Mouse (Mus musculus): ENCODE data around the gene Ptpn18. TPM values are rescaled to one million over a fixed set of nuclear protein-coding genes. Genes with fewer than 3 reads are reported as not detected.

Gene Ptpn18
- polyA plus RNA-seq (2012; rRNA removed), result 587 and 1,136 TPM in 2 replicates

GRCm38 (mm10) chr1:34459284-34460060 is at the start of gene Ptpn18:
Gene Ptpn18 (plus strand): TSS chr1:34459762.
- peak within 1 kb of the TSS; percentile 94 for H3K4me3 ChIP-seq (ENCODE audit: extremely low read depth, insufficient read depth, insufficient read length)
- H3K36me3 ChIP-seq (ENCODE audit: control insufficient read depth, insufficient read depth, low read length), result no peaks in the 10 kb centered on the region
- peaks cover 12% of the 10 kb centered on the region for H3K4me1 ChIP-seq (ENCODE audit: control insufficient read depth, insufficient read depth, insufficient read length)
- DNase-seq (ENCODE audit: low read depth in 1 of 2, low spot score in 2 of 2), result peak; percentile 64 to 90
- H3K27me3 ChIP-seq (ENCODE audit: control insufficient read depth, insufficient read depth, low read length), result no peaks in the 10 kb centered on the region
- TF ChIP-seq CTCF (IDR thresholded peaks at IDR 0.05; ENCODE audit: extremely low read depth, insufficient read depth, insufficient read length, insufficient replicate concordance) (no peak), POLR2A (IDR thresholded peaks at IDR 0.05; ENCODE audit: low read depth, low read length) (no peak)
- H3K27ac ChIP-seq (ENCODE audit: insufficient read depth, low read length), result no peak within 1 kb of the TSS
- 2% methylated on average over 48 of the region's 48 CpGs for WGBS

DNA sequence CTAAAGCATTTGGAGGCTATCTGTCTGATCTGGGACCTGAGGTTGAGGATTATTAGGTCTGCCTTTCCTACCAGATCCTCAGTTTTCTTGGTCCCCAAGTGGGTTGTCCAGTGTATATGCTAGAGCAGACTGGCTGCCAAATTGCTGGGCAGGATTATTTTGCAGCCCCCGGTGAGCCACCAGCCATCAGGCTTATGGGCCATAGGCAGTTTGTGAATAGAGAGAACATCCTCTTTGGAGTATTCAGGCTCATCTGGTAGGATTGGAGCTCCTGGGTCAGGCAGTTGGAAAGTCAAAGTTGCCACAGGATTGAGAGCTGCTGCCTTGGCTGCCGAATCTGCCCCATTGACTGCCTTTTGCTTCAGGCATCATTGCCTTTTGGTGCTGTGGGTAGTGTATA is 31.1 kb upstream of the Ptpn18 start:
- Histone ChIP-seq H3K27me3 (ENCODE audit: control insufficient read depth, insufficient read depth, low read length) (no peaks in the 10 kb centered on the region), H3K4me3 (ENCODE audit: extremely low read depth, insufficient read depth, insufficient read length) (no peak overlapping the region), H3K36me3 (ENCODE audit: control insufficient read depth, insufficient read depth, low read length) (no peaks in the 10 kb centered on the region), H3K4me1 (ENCODE audit: control insufficient read depth, insufficient read depth, insufficient read length) (no peaks in the 10 kb centered on the region), H3K27ac (ENCODE audit: insufficient read depth, low read length) (no peak overlapping the region)
- WGBS, result 97% methylated on average over 2 of the region's 2 CpGs
- DNase-seq (ENCODE audit: low read depth in 1 of 2, low spot score in 2 of 2), result no peak
- no peak for TF ChIP-seq CTCF (IDR thresholded peaks at IDR 0.05; ENCODE audit: extremely low read depth, insufficient read depth, insufficient read length, insufficient replicate concordance)

DNA sequence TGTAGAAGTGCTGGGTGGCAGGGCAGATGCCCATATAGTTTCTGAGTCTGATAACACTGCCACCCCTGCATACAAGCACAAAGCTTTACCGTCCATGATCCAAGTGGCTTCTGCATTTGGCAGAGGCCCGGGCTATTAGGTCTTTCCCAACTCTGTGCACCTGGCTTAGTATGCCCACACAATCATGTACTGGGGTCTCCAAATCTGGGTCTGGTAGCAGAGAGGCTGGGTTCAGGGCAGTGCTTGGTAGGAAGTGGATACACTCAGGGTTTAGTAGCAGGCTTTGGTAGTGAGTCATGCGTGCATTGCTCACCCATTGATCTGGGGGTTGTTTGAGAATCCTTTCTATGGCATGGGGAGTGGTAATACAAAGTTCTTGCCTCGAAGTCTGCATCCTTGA is 30.3 kb upstream of the Ptpn18 start:
- Histone ChIP-seq H3K27ac (ENCODE audit: insufficient read depth, low read length) (no peak overlapping the region), H3K36me3 (ENCODE audit: control insufficient read depth, insufficient read depth, low read length) (no peaks in the 10 kb centered on the region), H3K4me3 (ENCODE audit: extremely low read depth, insufficient read depth, insufficient read length) (no peak overlapping the region), H3K27me3 (ENCODE audit: control insufficient read depth, insufficient read depth, low read length) (no peaks in the 10 kb centered on the region), H3K4me1 (ENCODE audit: control insufficient read depth, insufficient read depth, insufficient read length) (peaks cover 3% of the 10 kb centered on the region; the same call in 1 of the 2 replicates)
- WGBS, result 93% methylated on average over 4 of the region's 4 CpGs
- no peak for TF ChIP-seq POLR2A (IDR thresholded peaks at IDR 0.05; ENCODE audit: low read depth, low read length)
- no peak for TF ChIP-seq CTCF (IDR thresholded peaks at IDR 0.05; ENCODE audit: extremely low read depth, insufficient read depth, insufficient read length, insufficient replicate concordance)
- DNase-seq (ENCODE audit: low read depth in 1 of 2, low spot score in 2 of 2), result no peak

- no peak for DNase-seq (ENCODE audit: low read depth in 1 of 2, low spot score in 2 of 2)
Observed at GRCm38 (mm10) chr1:34430981-34431380, 28.6 kb upstream of the Ptpn18 start.

DNA sequence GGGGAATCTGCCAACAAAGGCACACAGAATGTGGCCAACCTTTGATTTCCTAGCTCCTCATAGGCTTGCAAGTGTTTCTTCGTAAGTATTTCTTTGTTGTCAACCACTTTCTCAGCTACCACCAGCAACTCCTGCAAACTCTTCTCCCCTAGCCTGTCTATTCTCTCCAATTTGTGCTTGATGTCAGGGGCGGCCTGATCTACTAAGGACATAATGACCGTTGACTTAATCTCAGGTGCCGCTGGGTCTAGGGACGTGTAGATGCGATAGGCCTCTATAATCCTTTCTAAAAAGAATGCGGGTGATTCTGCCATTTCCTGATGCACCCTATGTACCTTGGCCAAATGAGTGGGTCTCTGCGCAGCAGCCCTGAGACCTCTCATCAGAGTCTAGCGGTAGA is 28.1 kb upstream of the Ptpn18 start:
- peaks cover 3% of the 10 kb centered on the region; the same call in 1 of the 2 replicates for H3K4me1 ChIP-seq (ENCODE audit: control insufficient read depth, insufficient read depth, insufficient read length)

More at GRCm38 (mm10) chr1:34430981-34431380, 28.6 kb upstream of the Ptpn18 start:
- peaks cover 3% of the 10 kb centered on the region; the same call in 1 of the 2 replicates for H3K4me1 ChIP-seq (ENCODE audit: control insufficient read depth, insufficient read depth, insufficient read length)
- 97% methylated on average over 3 of the region's 3 CpGs for WGBS
- H3K27me3 ChIP-seq (ENCODE audit: control insufficient read depth, insufficient read depth, low read length), result no peaks in the 10 kb centered on the region
- H3K36me3 ChIP-seq (ENCODE audit: control insufficient read depth, insufficient read depth, low read length), result no peaks in the 10 kb centered on the region
- TF ChIP-seq CTCF (IDR thresholded peaks at IDR 0.05; ENCODE audit: extremely low read depth, insufficient read depth, insufficient read length, insufficient replicate concordance) (no peak), POLR2A (IDR thresholded peaks at IDR 0.05; ENCODE audit: low read depth, low read length) (no peak)
- H3K27ac ChIP-seq (ENCODE audit: insufficient read depth, low read length), result no peak overlapping the region
- H3K4me3 ChIP-seq (ENCODE audit: extremely low read depth, insufficient read depth, insufficient read length), result no peak overlapping the region

GRCm38 (mm10) chr1:34432411-34432775 is 27.2 kb upstream of the Ptpn18 start:
- no peak overlapping the region for H3K4me3 ChIP-seq (ENCODE audit: extremely low read depth, insufficient read depth, insufficient read length)
- H3K36me3 ChIP-seq (ENCODE audit: control insufficient read depth, insufficient read depth, low read length), result no peaks in the 10 kb centered on the region
- H3K27me3 ChIP-seq (ENCODE audit: control insufficient read depth, insufficient read depth, low read length), result no peaks in the 10 kb centered on the region
- peaks cover 3% of the 10 kb centered on the region; the same call in 1 of the 2 replicates for H3K4me1 ChIP-seq (ENCODE audit: control insufficient read depth, insufficient read depth, insufficient read length)
- no peak for TF ChIP-seq CTCF (IDR thresholded peaks at IDR 0.05; ENCODE audit: extremely low read depth, insufficient read depth, insufficient read length, insufficient replicate concordance)
- TF ChIP-seq POLR2A (IDR thresholded peaks at IDR 0.05; ENCODE audit: low read depth, low read length), result no peak
- H3K27ac ChIP-seq (ENCODE audit: insufficient read depth, low read length), result no peak overlapping the region
- DNase-seq (ENCODE audit: low read depth in 1 of 2, low spot score in 2 of 2), result no peak
- 76% methylated on average over 13 of the region's 13 CpGs for WGBS

More for the DNA sequence above, 28.1 kb upstream of the Ptpn18 start:
- Histone ChIP-seq H3K36me3 (ENCODE audit: control insufficient read depth, insufficient read depth, low read length) (no peaks in the 10 kb centered on the region), H3K27me3 (ENCODE audit: control insufficient read depth, insufficient read depth, low read length) (no peaks in the 10 kb centered on the region), H3K27ac (ENCODE audit: insufficient read depth, low read length) (no peak overlapping the region), H3K4me3 (ENCODE audit: extremely low read depth, insufficient read depth, insufficient read length) (no peak overlapping the region)
- DNase-seq (ENCODE audit: low read depth in 1 of 2, low spot score in 2 of 2), result no peak
- 94% methylated on average over 9 of the region's 9 CpGs for WGBS
- no peak for TF ChIP-seq CTCF (IDR thresholded peaks at IDR 0.05; ENCODE audit: extremely low read depth, insufficient read depth, insufficient read length, insufficient replicate concordance)
- no peak for TF ChIP-seq POLR2A (IDR thresholded peaks at IDR 0.05; ENCODE audit: low read depth, low read length)
